Mouse (Mus musculus) intestine, embryonic 14.5 days (tissue): ENCODE measurements at regions not wholly inside any gene's neighbourhood (a gene's known extent, or its start where the extent isn't known, plus 50 kb on each side); places are given as distances from the start of the nearest gene placed in this dataset.
A peak's percentile ranks its signal among the peaks of the same experiment; 100 is the strongest.

Source experiments
- ATAC-seq: fragments of 200-750 bp; cut with Nextera tagmentation; replicated peaks from 2 replicates; pipeline ENCODE4 v1.8.0; 2017; ENCODE audit warnings: low read depth, moderate number of reproducible peaks, moderate TSS enrichment, moderate library complexity; ENCODE audit not compliant: low FRiP score, low TSS enrichment
- DNase-seq: peaks from one replicate; pipeline ENCODE4 v3.0.0-alpha.2; 2018; ENCODE audit warnings: low spot score
- H3K27ac ChIP-seq: fragments of 300-500 bp; sonication (generic); 2 replicates; pipeline ENCODE4 v1.5.1; 2014; ENCODE audit warnings: low read depth, mild to moderate bottlenecking, control low read depth
- H3K27me3 ChIP-seq: fragments of 300-500 bp; sonication (generic); replicated peaks from 2 replicates; pipeline ENCODE4 v1.6.1; 2014; ENCODE audit warnings: low read length, control low read depth; ENCODE audit not compliant: control insufficient read depth, insufficient read depth
- H3K36me3 ChIP-seq: fragments of 300-500 bp; sonication (generic); 2 replicates; pipeline ENCODE4 v1.6.1; 2014; ENCODE audit warnings: low read length, control low read depth; ENCODE audit not compliant: control insufficient read depth, insufficient read depth
- H3K4me1 ChIP-seq: fragments of 300-500 bp; sonication (generic); replicated peaks from 2 replicates; pipeline ENCODE4 v1.6.1; 2014; ENCODE audit warnings: low read length, control low read depth, mixed read lengths; ENCODE audit not compliant: control insufficient read depth, insufficient read depth
- H3K4me2 ChIP-seq: fragments of 300-500 bp; sonication (generic); 2 replicates; pipeline ENCODE4 v1.6.1; 2014; ENCODE audit warnings: low read length
- H3K4me3 ChIP-seq: fragments of 300-500 bp; sonication (generic); 2 replicates; pipeline ENCODE4 v1.5.1; 2014; ENCODE audit warnings: low read depth, low read length, control low read depth, mixed read lengths
- H3K9ac ChIP-seq: fragments of 300-500 bp; sonication (generic); 2 replicates; pipeline ENCODE4 v1.6.1; 2014; ENCODE audit warnings: mild to moderate bottlenecking, low read length
- H3K9me3 ChIP-seq: fragments of 300-500 bp; sonication (generic); 2 replicates; pipeline ENCODE4 v1.6.1; 2016; ENCODE audit warnings: low read length, control low read depth; ENCODE audit not compliant: control insufficient read depth
- WGBS: fragments of 180-500 bp; shearing (Covaris S2); extraction: QIAGEN DNeasy Blood & Tissue Kit; methylation state at CpG from one replicate; pipeline ENCODE4 v1.1.7; 2014; 5-methylcytosine and 5-hydroxymethylcytosine counted together

- no peak overlapping the region for H3K9ac ChIP-seq
- H3K4me3 ChIP-seq, result no peak overlapping the region
- ATAC-seq (0 out of 2 replicates have a peak, but pooled peaks have one; percentile 32), DNase-seq (no peak)
- H3K27me3 ChIP-seq, result no peaks in the 10 kb centered on the region
- H3K27ac ChIP-seq, result no peak overlapping the region
- H3K4me1 ChIP-seq, result peaks cover 7% of the 10 kb centered on the region; the same call in 1 of the 2 replicates
- no peaks in the 10 kb centered on the region for H3K36me3 ChIP-seq
- WGBS, result 42% methylated on average over 9 of the region's 9 CpGs
- H3K9me3 ChIP-seq, result no peaks in the 10 kb centered on the region
- no peak overlapping the region for H3K4me2 ChIP-seq
These were observed 56.9 kb upstream of the Atp1a1 start for GRCm38 (mm10) chr3:101661184-101661992.

- no peak overlapping the region for H3K4me2 ChIP-seq
- 60% methylated on average over 6 of the region's 6 CpGs for WGBS
- DNase-seq (no peak), ATAC-seq (no peak)
- no peaks in the 10 kb centered on the region for H3K9me3 ChIP-seq
- H3K27ac ChIP-seq, result no peak overlapping the region
- H3K9ac ChIP-seq, result no peak overlapping the region
- no peaks in the 10 kb centered on the region for H3K27me3 ChIP-seq
- no peaks in the 10 kb centered on the region for H3K36me3 ChIP-seq
- peaks cover 7% of the 10 kb centered on the region; the same call in 1 of the 2 replicates for H3K4me1 ChIP-seq
- H3K4me3 ChIP-seq, result no peak overlapping the region
These were observed 56.2 kb upstream of the Atp1a1 start for GRCm38 (mm10) chr3:101660635-101661034.

GRCm38 (mm10) chr3:101660176-101660575 is 55.7 kb upstream of the Atp1a1 start:
- H3K9ac ChIP-seq, result no peak overlapping the region
- H3K4me2 ChIP-seq, result no peak overlapping the region
- no peaks in the 10 kb centered on the region for H3K36me3 ChIP-seq
- H3K4me3 ChIP-seq, result no peak overlapping the region
- H3K27me3 ChIP-seq, result no peaks in the 10 kb centered on the region
- DNase-seq (no peak), ATAC-seq (no peak)
- 90% methylated on average over 4 of the region's 4 CpGs for WGBS
- H3K27ac ChIP-seq, result no peak overlapping the region
- H3K4me1 ChIP-seq, result peaks cover 7% of the 10 kb centered on the region; the same call in 1 of the 2 replicates
- H3K9me3 ChIP-seq, result no peaks in the 10 kb centered on the region

GRCm38 (mm10) chr3:101657979-101658378 is 53.5 kb upstream of the Atp1a1 start:
- no peaks in the 10 kb centered on the region for H3K9me3 ChIP-seq
- no peak overlapping the region for H3K4me2 ChIP-seq
- no peaks in the 10 kb centered on the region for H3K36me3 ChIP-seq
- DNase-seq, result no peak
- no peak overlapping the region for H3K9ac ChIP-seq
- no peak overlapping the region for H3K27ac ChIP-seq
- no peaks in the 10 kb centered on the region for H3K27me3 ChIP-seq
- H3K4me3 ChIP-seq, result no peak overlapping the region
- peaks cover 7% of the 10 kb centered on the region; the same call in 1 of the 2 replicates for H3K4me1 ChIP-seq
- ATAC-seq, result no peak

GRCm38 (mm10) chr3:101654720-101655119 is 50.2 kb upstream of the Atp1a1 start:
- no peak overlapping the region for H3K27ac ChIP-seq
- no peaks in the 10 kb centered on the region for H3K36me3 ChIP-seq
- H3K4me1 ChIP-seq, result no peaks in the 10 kb centered on the region
- no peak overlapping the region for H3K9ac ChIP-seq
- H3K27me3 ChIP-seq, result no peaks in the 10 kb centered on the region
- no peak overlapping the region for H3K4me3 ChIP-seq
- ATAC-seq (no peak), DNase-seq (no peak)
- H3K4me2 ChIP-seq, result no peak overlapping the region
- H3K9me3 ChIP-seq, result no peaks in the 10 kb centered on the region
- 84% methylated on average over 4 of the region's 4 CpGs for WGBS
